Mouse (Mus musculus) retina, adult 2 months (tissue): ENCODE data around the gene Ppcdc.

Experiments
- DNase-seq: peaks from one replicate; pipeline ENCODE4 v3.0.0-alpha.2; 2012; ENCODE audit warnings: low read depth, low spot score

The Ppcdc gene

GRCm38 (mm10) chr9:57360999-57361398 lies 78.9 kb downstream of the Ppcdc start:
- DNase-seq = no peak

- DNase-seq = no peak
These were observed 85.3 kb downstream of the Ppcdc start for GRCm38 (mm10) chr9:57354377-57355183.

GRCm38 (mm10) chr9:57351277-57351676 lies 88.6 kb downstream of the Ppcdc start:
- DNase-seq = no peak

GRCm38 (mm10) chr9:57345902-57346301 lies 94.0 kb downstream of the Ppcdc start:
- DNase-seq = no peak

- no peak for DNase-seq
These were observed 96.2 kb downstream of the Ppcdc start for GRCm38 (mm10) chr9:57343752-57344151.

GRCm38 (mm10) chr9:57342906-57343474 lies 96.9 kb downstream of the Ppcdc start:
- no peak for DNase-seq

- no peak for DNase-seq
These were observed 97.7 kb downstream of the Ppcdc start for GRCm38 (mm10) chr9:57342186-57342585.

- no peak for DNase-seq
These were observed 99.6 kb downstream of the Ppcdc start for GRCm38 (mm10) chr9:57340361-57340760.

GRCm38 (mm10) chr9:57339577-57340210 lies 100.2 kb downstream of the Ppcdc start:
- no peak for DNase-seq

- DNase-seq = no peak
These were observed 101.2 kb downstream of the Ppcdc start for GRCm38 (mm10) chr9:57338706-57339105.
